Mouse (Mus musculus): ENCODE data around the gene Cxcl5.

DNA sequence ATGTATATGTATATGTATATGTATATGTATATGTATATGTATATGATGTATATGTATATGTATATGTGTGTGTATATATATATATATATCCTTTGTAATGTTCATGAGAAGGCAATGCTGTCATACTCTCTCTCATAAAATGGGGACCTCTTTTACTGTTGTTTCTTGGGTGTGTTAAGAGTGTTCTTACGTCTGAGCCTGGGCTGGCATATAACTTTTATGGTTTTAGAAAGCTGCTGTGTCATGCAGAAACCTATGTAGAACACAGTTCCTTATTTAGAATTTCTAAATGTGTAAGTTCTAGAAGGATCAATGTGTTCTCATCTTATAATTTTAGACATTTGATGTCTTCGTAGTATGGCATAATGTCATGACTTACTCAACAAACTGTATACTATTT lies 1.7 kb downstream of the Cxcl5 start:
- TF ChIP-seq CTCF (IDR thresholded peaks at IDR 0.05; ENCODE audit: insufficient read depth, low read length) (no peak), POLR2A (IDR thresholded peaks at IDR 0.05; ENCODE audit: borderline replicate concordance, extremely low read depth, low read depth, low read length) (no peak)

All from lung, adult 2 months (tissue).